Mouse (Mus musculus): ENCODE data around the gene Asgr1. TPM values are rescaled to one million over a fixed set of nuclear protein-coding genes. Genes with fewer than 3 reads are reported as not detected.
A peak's percentile ranks its signal among the peaks of the same experiment; 100 is the strongest.
"Not testable (repeated sequence)": the region's sequence is repeated elsewhere in the genome, so short reads cannot be mapped to it uniquely, and the experiment has no call there.

Gene Asgr1
- polyA plus RNA-seq, 1 experiment: 0.60 TPM

DNA sequence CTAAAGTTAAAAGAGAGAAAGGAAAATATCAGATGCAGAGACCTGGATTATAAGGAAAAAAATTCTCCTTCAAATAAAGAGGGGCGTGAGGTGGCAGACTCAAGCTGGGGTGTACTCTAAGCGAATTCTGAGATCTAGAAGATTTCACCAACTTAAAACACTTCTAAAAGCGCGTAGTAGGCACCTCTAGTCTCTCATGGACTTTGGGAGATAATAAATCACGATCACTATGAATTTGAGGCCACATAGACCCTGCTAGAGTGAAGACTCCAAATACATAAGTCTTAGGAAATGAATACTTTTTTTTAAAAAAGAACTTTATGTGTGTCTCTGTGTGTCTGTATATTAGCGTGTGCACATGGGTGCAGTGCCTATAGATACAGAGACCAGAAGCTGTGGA, 38.2 kb upstream of the Asgr1 start:
- Histone ChIP-seq H3K27ac (ENCODE audit: insufficient read depth, low read length) (no peak overlapping the region), H3K4me3 (ENCODE audit: insufficient read depth, low read length) (no peak overlapping the region), H3K4me1 (ENCODE audit: control insufficient read depth, insufficient read depth, low read length) (peaks cover 10% of the 10 kb centered on the region; the same call in 1 of the 2 replicates)
- TF ChIP-seq CTCF (IDR thresholded peaks at IDR 0.05; ENCODE audit: borderline replicate concordance, insufficient read depth, low read length) (no peak), POLR2A (IDR thresholded peaks at IDR 0.05; ENCODE audit: low read depth, low read length) (no peak)

DNA sequence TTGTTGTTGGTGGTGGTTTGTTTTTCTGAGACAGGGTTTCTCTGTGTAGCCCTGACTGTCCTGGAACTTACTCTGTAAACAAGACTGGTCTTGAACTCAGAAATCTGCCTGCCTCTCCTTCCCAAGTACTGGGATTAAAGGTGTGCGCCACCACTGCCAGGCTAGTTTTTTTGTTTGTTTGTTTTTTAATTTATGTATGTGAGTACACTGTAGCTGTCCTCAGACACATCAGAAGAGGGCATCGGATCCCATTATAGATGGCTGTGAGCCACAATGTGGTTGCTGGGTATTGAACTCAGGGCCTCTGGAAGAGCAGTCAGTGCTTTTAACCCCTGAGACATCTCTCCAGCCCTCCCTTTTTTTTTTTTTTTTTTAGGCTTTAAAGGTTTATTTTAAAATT, 37.7 kb upstream of the Asgr1 start:
- H3K27ac ChIP-seq (ENCODE audit: insufficient read depth, low read length); H3K4me3 ChIP-seq (ENCODE audit: insufficient read depth, low read length): not testable (repeated sequence)
- peaks cover 10% of the 10 kb centered on the region; the same call in 1 of the 2 replicates for H3K4me1 ChIP-seq (ENCODE audit: control insufficient read depth, insufficient read depth, low read length)

DNA sequence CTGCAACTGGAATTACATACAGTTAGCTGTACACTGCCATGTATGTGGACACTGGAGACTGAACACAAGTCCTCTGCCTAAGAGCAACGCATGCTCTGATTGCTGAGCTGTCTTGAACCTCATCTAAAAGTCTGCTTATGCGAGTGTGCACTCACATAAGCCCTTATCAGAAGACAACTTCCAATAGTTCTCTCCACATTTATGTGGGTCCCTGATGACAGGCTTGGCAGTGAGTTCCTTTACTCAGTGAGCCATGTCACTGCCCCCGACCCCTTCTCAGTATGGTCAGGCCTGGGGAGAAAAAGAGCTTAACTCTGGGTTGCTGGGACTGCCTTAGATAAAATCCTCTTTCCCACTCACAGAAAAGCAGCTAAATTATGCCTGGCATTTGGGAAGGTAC, 37.2 kb upstream of the Asgr1 start, which contains the start of gene Dlg4:
TSS of gene Dlg4 (plus strand) at position 274 of the 400 bp plus-strand sequence.
- H3K4me3 ChIP-seq (ENCODE audit: insufficient read depth, low read length): no peak within 1 kb of the TSS
- H3K27ac ChIP-seq (ENCODE audit: insufficient read depth, low read length): no peak within 1 kb of the TSS
- TF ChIP-seq CTCF (IDR thresholded peaks at IDR 0.05; ENCODE audit: borderline replicate concordance, insufficient read depth, low read length) (no peak), POLR2A (IDR thresholded peaks at IDR 0.05; ENCODE audit: low read depth, low read length) (no peak)
- H3K4me1 ChIP-seq (ENCODE audit: control insufficient read depth, insufficient read depth, low read length): peaks cover 10% of the 10 kb centered on the region; the same call in 1 of the 2 replicates

DNA sequence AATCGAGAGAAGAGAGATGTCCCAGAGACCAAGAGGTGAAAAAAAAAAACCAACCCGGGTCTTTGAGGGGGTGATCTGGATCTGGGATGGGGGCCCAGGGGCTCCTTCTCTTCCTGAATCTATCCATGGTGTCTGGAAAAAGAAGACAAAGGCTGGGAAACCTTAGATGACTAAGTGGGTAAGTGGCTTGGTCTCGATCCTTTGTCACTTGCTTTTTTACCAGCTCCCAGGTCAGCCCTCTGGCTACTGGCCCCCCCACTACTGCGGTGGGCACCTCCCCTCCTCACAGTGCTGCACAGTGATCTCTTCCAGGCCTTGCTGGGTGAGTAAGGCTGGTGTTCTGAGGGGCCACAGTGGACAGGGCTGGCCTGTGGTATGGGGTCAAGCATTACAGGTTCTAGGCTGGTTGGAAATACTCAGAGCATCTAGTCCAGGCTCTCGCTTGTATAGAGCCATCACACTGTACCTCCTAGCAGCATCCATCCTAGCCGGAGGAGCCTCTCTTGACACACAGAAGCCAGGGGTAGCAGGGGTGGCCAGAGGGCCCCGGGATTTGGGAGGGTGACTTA, 36.6 kb upstream of the Asgr1 start:
- H3K4me3 ChIP-seq (ENCODE audit: insufficient read depth, low read length): no peak overlapping the region

DNA sequence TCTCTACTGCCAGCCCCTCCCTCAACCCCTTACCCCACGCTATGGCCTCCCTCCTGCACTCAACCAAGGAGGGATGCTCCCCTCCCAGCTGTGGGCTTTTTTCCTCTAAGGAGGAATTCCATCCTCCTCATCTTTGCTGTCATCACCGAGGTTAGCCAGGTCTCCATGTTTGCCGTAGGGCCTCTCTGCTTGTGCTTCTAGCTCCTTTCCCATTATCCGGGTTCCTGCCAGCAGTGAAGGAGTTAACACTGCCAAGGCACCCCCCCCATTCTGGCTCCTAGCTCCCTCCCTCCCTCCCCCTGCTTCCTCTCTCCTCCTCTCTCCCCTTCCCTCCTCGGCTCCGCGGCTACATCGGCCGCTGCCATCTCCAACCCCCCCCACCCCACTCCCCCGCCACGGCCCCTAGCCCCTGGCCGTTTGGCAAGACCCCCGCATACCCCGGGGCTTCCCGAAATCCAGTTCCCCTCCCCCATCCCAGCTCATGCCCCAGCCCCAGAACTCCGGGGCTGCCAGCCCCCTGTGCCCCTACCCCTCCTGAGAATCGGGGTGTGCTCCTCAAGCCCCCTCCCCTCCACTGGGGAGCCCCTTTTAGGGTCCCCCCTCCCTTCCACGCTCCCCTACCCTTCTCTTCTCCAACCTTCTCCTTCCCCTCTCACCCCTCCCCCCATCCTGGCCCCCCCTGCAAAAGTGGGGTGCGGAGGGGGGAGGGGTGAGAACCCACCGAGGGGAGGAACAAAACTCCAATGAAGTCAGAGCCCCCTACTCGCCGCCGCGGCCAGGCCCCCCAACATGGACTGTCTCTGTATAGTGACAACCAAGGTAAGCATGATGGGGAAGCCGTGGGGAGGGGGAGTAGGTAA, 35.5 kb upstream of the Asgr1 start:
- peaks cover 12% of the 10 kb centered on the region; the same call in 1 of the 2 replicates for H3K4me1 ChIP-seq (ENCODE audit: control insufficient read depth, insufficient read depth, low read length)
- TF ChIP-seq CTCF (IDR thresholded peaks at IDR 0.05; ENCODE audit: borderline replicate concordance, insufficient read depth, low read length) (no peak), POLR2A (IDR thresholded peaks at IDR 0.05; ENCODE audit: low read depth, low read length) (peak; percentile 47)
- H3K4me3 ChIP-seq (ENCODE audit: insufficient read depth, low read length): peak overlapping the region; percentile 85
- peak overlapping the region; percentile 62 for H3K27ac ChIP-seq (ENCODE audit: insufficient read depth, low read length)

More for the DNA sequence above, 36.6 kb upstream of the Asgr1 start:
- no peak for TF ChIP-seq CTCF (IDR thresholded peaks at IDR 0.05; ENCODE audit: borderline replicate concordance, insufficient read depth, low read length)
- no peak for TF ChIP-seq POLR2A (IDR thresholded peaks at IDR 0.05; ENCODE audit: low read depth, low read length)
- peaks cover 10% of the 10 kb centered on the region; the same call in 1 of the 2 replicates for H3K4me1 ChIP-seq (ENCODE audit: control insufficient read depth, insufficient read depth, low read length)
- no peak overlapping the region for H3K27ac ChIP-seq (ENCODE audit: insufficient read depth, low read length)

DNA sequence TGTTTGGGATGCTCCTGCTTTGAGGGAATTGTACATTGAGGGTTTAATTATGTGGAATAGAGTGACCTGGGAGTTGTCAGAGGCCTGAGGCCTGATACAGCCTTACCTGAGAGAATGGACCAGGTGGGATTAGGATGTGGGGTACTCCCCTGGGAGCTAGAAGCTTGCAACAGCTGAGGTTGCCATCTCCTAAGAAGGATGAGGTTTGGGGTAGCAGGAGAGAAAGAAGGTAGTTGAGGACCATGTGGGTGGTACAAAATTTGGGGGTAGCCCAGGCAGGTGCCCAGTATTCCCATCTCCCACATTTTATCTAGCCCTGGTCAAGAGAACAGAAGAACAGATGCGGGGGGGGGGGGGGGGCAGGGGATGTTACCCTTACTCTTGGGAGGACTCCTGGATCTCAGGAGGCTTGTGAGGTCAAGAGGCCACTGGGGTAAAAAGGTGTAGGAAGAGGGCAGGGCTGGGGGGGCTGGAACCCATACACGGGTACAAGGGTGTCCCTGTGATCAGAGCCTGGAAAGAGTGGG, 34.3 kb upstream of the Asgr1 start:
- H3K27ac ChIP-seq (ENCODE audit: insufficient read depth, low read length): peak overlapping the region; percentile 71
- H3K4me1 ChIP-seq (ENCODE audit: control insufficient read depth, insufficient read depth, low read length): peaks cover 9% of the 10 kb centered on the region; the same call in 1 of the 2 replicates
- TF ChIP-seq CTCF (IDR thresholded peaks at IDR 0.05; ENCODE audit: borderline replicate concordance, insufficient read depth, low read length) (no peak), POLR2A (IDR thresholded peaks at IDR 0.05; ENCODE audit: low read depth, low read length) (no peak)
- H3K4me3 ChIP-seq (ENCODE audit: insufficient read depth, low read length): peak overlapping the region; percentile 85

DNA sequence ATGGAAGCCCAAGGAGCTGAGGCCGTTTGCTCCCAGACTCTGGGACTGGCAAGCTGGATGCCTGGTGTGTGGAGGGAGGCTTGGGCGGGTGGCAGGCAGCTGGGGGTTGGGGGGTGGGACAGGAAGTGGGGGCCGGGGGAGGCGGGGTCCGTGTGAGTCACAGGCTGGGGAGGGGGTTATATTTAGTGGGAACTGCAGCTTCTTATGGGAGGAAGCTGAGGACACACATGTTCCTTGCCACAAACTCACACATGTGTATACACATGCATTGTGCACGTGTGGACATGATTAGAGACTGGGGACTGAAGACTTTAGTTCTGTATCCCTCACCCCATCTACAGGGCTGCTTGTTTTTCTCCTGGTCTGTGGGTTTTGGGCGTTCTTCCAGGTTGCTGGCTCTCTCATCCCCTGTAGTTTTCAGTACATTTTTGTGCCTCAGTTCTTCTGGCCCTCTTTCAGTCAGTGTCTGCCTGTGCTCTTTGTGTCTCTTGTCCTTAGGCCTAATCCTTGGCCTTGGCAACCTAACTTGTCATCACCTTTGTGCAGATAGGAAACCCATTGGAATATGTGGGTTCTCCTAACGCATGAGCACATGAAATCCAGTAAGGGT, 33.8 kb upstream of the Asgr1 start:
- TF ChIP-seq POLR2A (IDR thresholded peaks at IDR 0.05; ENCODE audit: low read depth, low read length): peak; percentile 83
- no peak for TF ChIP-seq CTCF (IDR thresholded peaks at IDR 0.05; ENCODE audit: borderline replicate concordance, insufficient read depth, low read length)
- Histone ChIP-seq H3K4me3 (ENCODE audit: insufficient read depth, low read length) (peak overlapping the region; percentile 85), H3K27ac (ENCODE audit: insufficient read depth, low read length) (peak overlapping the region; percentile 86), H3K4me1 (ENCODE audit: control insufficient read depth, insufficient read depth, low read length) (peaks cover 8% of the 10 kb centered on the region; the same call in 1 of the 2 replicates)

DNA sequence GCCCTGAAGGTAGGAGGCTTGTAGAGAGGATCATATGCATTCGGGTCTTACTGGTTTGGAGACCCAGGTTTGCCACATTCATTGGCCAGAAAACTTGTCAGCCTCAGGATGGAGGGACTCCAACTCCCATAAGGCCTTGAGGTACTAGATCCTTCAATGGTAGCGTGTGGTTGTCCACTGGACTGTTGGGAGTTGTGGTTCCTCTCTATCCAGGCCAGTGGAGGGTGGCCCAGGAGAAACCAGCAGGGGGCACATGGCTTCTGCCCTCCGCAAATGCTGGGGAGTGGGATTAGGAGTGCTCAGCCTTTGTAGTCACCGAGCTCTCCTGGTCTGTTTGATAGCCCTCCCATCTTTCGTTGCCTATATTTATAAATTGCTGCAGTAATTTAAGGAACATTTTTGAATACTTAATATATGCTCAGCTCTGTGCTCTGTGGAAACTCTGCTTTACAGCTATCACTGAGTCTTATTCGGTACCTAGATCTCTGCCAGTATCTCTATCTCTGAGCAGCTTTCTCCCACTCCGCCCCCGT, 33.1 kb upstream of the Asgr1 start:
- TF ChIP-seq CTCF (IDR thresholded peaks at IDR 0.05; ENCODE audit: borderline replicate concordance, insufficient read depth, low read length) (peak; percentile 29; the same call in 1 of the 2 replicates), POLR2A (IDR thresholded peaks at IDR 0.05; ENCODE audit: low read depth, low read length) (no peak)
- H3K4me1 ChIP-seq (ENCODE audit: control insufficient read depth, insufficient read depth, low read length): peaks cover 8% of the 10 kb centered on the region; the same call in 1 of the 2 replicates
- H3K4me3 ChIP-seq (ENCODE audit: insufficient read depth, low read length): peak overlapping the region; percentile 31
- peak overlapping the region; percentile 86; the same call in 1 of the 2 replicates for H3K27ac ChIP-seq (ENCODE audit: insufficient read depth, low read length)

Data from embryonic fibroblast, embryonic 13.5 days (primary cell).